Mouse (Mus musculus) E14TG2a.4 (cell line): ENCODE data around the gene Cass4.

ENCODE experiments used
- CTCF ChIP-seq: conservative IDR thresholded peaks from 2 replicates; pipeline ENCODE4 v1.5.1; 2014; ENCODE audit warnings: low read length
- POU5F1 ChIP-seq: IDR thresholded peaks from 2 replicates; pipeline ENCODE4 v1.6.1; 2014; ENCODE audit warnings: low read length, borderline replicate concordance

DNA sequence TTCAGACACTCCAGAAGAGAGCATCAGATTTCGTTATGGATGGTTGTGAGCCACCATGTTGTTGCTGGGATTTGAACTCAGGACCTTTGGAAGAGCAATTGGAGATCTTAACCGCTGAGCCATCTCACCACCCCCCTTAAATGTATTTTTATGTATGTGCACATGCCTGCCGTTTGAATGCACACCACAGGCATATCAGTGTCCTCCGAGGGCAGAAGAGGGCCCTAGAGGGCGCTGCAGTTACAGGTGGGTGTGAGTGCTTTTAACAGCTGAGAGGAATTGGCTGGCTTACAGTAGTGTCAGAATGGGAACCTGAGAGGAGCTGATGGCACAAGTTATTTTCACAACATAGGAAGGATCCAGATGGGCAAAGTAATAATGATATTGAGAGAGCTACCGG is 81.4 kb downstream of the Cass4 start:
- TF ChIP-seq CTCF (peak; percentile 61), POU5F1 (no peak)
